Mouse (Mus musculus) MEL (cell line): ENCODE measurements around the gene Ptprk. TPM values are rescaled to one million over a fixed set of nuclear protein-coding genes. Genes with fewer than 3 reads are reported as not detected.

Source experiments
- DNase-seq: peaks from one replicate; pipeline ENCODE4 v3.0.0; 2011; ENCODE audit warnings: low read depth, low spot score
- H3K27ac ChIP-seq: 2 replicates; pipeline ENCODE4 v1.5.1; 2012; ENCODE audit warnings: low read depth, mild to moderate bottlenecking, control low read depth, low read length, moderate library complexity; ENCODE audit not compliant: control insufficient read depth
- H3K27me3 ChIP-seq, 2 experiments: fragments of 150-350 bp in 1 of 2; sonication (generic) in 1 of 2; 2 replicates each; pipeline ENCODE4 v1.6.1; 2012; ENCODE audit warnings: low read length in 2 of 2, mild to moderate bottlenecking in 2 of 2, improper control_type of control experiment in 1 of 2, moderate library complexity in 1 of 2; ENCODE audit not compliant: insufficient read depth in 2 of 2, control insufficient read depth in 1 of 2
- H3K36me3 ChIP-seq, 2 experiments: 2 replicates each; pipeline ENCODE4 v1.6.1; 2012 to 2014; ENCODE audit warnings: low read length in 2 of 2, improper control_type of control experiment in 1 of 2, inconsistent platforms in 1 of 2, mild to moderate bottlenecking in 1 of 2; ENCODE audit not compliant: insufficient read depth in 2 of 2, control insufficient read depth in 1 of 2
- H3K4me1 ChIP-seq, 2 experiments: fragments of 150-350 bp in 1 of 2; sonication (generic) in 1 of 2; 2 replicates each; pipeline ENCODE4 v1.6.1; 2012; ENCODE audit warnings: low read length in 2 of 2, improper control_type of control experiment in 1 of 2, mild to moderate bottlenecking in 1 of 2; ENCODE audit not compliant: insufficient read depth in 2 of 2, control insufficient read depth in 1 of 2
- H3K4me3 ChIP-seq, 2 experiments: fragments of 150-350 bp in 1 of 2; sonication (generic) in 1 of 2; 2 replicates each; pipeline ENCODE4 v1.5.1; 2012; ENCODE audit warnings: low read depth in 2 of 2, low read length in 2 of 2, mild to moderate bottlenecking in 2 of 2, moderate library complexity in 2 of 2, control low read depth in 1 of 2, improper control_type of control experiment in 1 of 2; ENCODE audit not compliant: control insufficient read depth in 1 of 2, insufficient read depth in 1 of 2
- H3K79me2 ChIP-seq: 2 replicates; pipeline ENCODE4 v1.6.1; 2012; ENCODE audit warnings: mild to moderate bottlenecking, low read length, moderate library complexity; ENCODE audit not compliant: control insufficient read depth, poor library complexity, insufficient read depth
- H3K9ac ChIP-seq: 2 replicates; pipeline ENCODE4 v1.6.1; 2012; ENCODE audit warnings: low read depth, mild to moderate bottlenecking, control low read depth, low read length, moderate library complexity; ENCODE audit not compliant: control insufficient read depth, poor library complexity, severe bottlenecking
- H3K9me3 ChIP-seq: fragments of 150-350 bp; sonication (generic); replicated peaks from 2 replicates; pipeline ENCODE4 v1.6.1; 2012; ENCODE audit warnings: mild to moderate bottlenecking, low read length, improper control_type of control experiment, moderate library complexity; ENCODE audit not compliant: insufficient read depth
- CHD1 ChIP-seq: IDR thresholded peaks from 2 replicates; pipeline ENCODE4 v1.6.1; 2012; ENCODE audit warnings: low read depth, mild to moderate bottlenecking, inconsistent platforms, low read length, improper control_type of control experiment
- CTCF ChIP-seq, 3 experiments: IDR thresholded peaks in 2 of 3; conservative IDR thresholded peaks in 1 of 3; 2 replicates each; pipeline ENCODE4 v1.5.1; 2011 to 2012; ENCODE audit warnings: low read length in 3 of 3, low read depth in 2 of 3, mild to moderate bottlenecking in 2 of 3, improper control_type of control experiment in 1 of 3, inconsistent platforms in 1 of 3, mixed read lengths in 1 of 3, moderate library complexity in 1 of 3; ENCODE audit not compliant: control insufficient read depth in 1 of 3, insufficient read depth in 1 of 3, poor library complexity in 1 of 3, severe bottlenecking in 1 of 3
- E2F4 ChIP-seq: IDR thresholded peaks from 2 replicates; pipeline ENCODE4 v1.6.1; 2011; ENCODE audit warnings: low read depth, low read length, improper control_type of control experiment, borderline replicate concordance
- EP300 ChIP-seq, 2 experiments: IDR thresholded peaks; 2 replicates each; pipeline ENCODE4 v1.6.1; 2011; ENCODE audit warnings: improper control_type of control experiment in 2 of 2, low read length in 2 of 2, low read depth in 1 of 2, mild to moderate bottlenecking in 1 of 2
- ETS1 ChIP-seq: IDR thresholded peaks from 2 replicates; pipeline ENCODE4 v1.6.1; 2012; ENCODE audit warnings: low read depth, mild to moderate bottlenecking, inconsistent platforms, low read length, improper control_type of control experiment, moderate library complexity
- HCFC1 ChIP-seq: IDR thresholded peaks from 2 replicates; pipeline ENCODE4 v1.6.1; 2012; ENCODE audit warnings: low read depth, mild to moderate bottlenecking, inconsistent platforms, low read length, improper control_type of control experiment, moderate library complexity
- MEF2A ChIP-seq: IDR thresholded peaks from 2 replicates; pipeline ENCODE4 v1.6.1; 2014; ENCODE audit warnings: low read depth, mild to moderate bottlenecking, inconsistent platforms, low read length, improper control_type of control experiment; ENCODE audit not compliant: poor library complexity, insufficient replicate concordance, severe bottlenecking; ENCODE audit errors: extremely low read depth
- MXI1 ChIP-seq: IDR thresholded peaks from 2 replicates; pipeline ENCODE4 v1.6.1; 2011; ENCODE audit warnings: mild to moderate bottlenecking, low read depth, low read length, improper control_type of control experiment
- MYB ChIP-seq: IDR thresholded peaks from 2 replicates; pipeline ENCODE4 v1.6.1; 2011; ENCODE audit warnings: mild to moderate bottlenecking, low read depth, low read length, improper control_type of control experiment
- MYC ChIP-seq: IDR thresholded peaks from 2 replicates; pipeline ENCODE4 v1.6.1; 2011; ENCODE audit warnings: low read depth, mild to moderate bottlenecking, low read length, improper control_type of control experiment, moderate library complexity
- POLR2A ChIP-seq, 2 experiments: IDR thresholded peaks; 2 replicates each; pipeline ENCODE4 v1.6.1; 2011 to 2012; ENCODE audit warnings: low read length in 2 of 2, mild to moderate bottlenecking in 2 of 2, control low read depth in 1 of 2, improper control_type of control experiment in 1 of 2, low read depth in 1 of 2, moderate library complexity in 1 of 2; ENCODE audit not compliant: control insufficient read depth in 1 of 2, insufficient read depth in 1 of 2, poor library complexity in 1 of 2
- POLR2AphosphoS5 ChIP-seq: IDR thresholded peaks from 2 replicates; pipeline ENCODE4 v1.6.1; 2012; ENCODE audit warnings: low read depth, borderline replicate concordance, mild to moderate bottlenecking, inconsistent platforms, low read length, moderate library complexity, mixed read lengths
- RAD21 ChIP-seq: IDR thresholded peaks from 2 replicates; pipeline ENCODE4 v1.6.1; 2011; ENCODE audit warnings: mild to moderate bottlenecking, low read depth, low read length, improper control_type of control experiment
- RCOR1 ChIP-seq: IDR thresholded peaks from 2 replicates; pipeline ENCODE4 v1.6.1; 2012; ENCODE audit warnings: low read depth, mild to moderate bottlenecking, inconsistent platforms, low read length, improper control_type of control experiment
- SIN3A ChIP-seq: IDR thresholded peaks from 2 replicates; pipeline ENCODE4 v1.6.1; 2012; ENCODE audit warnings: low read length, improper control_type of control experiment, inconsistent platforms
- TAL1 ChIP-seq: IDR thresholded peaks from 2 replicates; pipeline ENCODE4 v1.6.1; 2012; ENCODE audit warnings: mild to moderate bottlenecking, inconsistent platforms, low read length, moderate library complexity, mixed read lengths
- ZKSCAN1 ChIP-seq: IDR thresholded peaks from 2 replicates; pipeline ENCODE4 v1.6.1; 2012; ENCODE audit warnings: low read depth, mild to moderate bottlenecking, inconsistent platforms, low read length, improper control_type of control experiment, moderate library complexity
- ZMIZ1 ChIP-seq: IDR thresholded peaks from 2 replicates; pipeline ENCODE4 v1.6.1; 2012; ENCODE audit warnings: low read depth, mild to moderate bottlenecking, inconsistent platforms, low read length, improper control_type of control experiment, moderate library complexity
- ZNF384 ChIP-seq: IDR thresholded peaks from 2 replicates; pipeline ENCODE4 v1.6.1; 2012; ENCODE audit warnings: low read depth, mild to moderate bottlenecking, inconsistent platforms, low read length, improper control_type of control experiment
- polyA plus RNA-seq, 2 experiments: library from polyadenylated mRNA; stranded (reverse) in 1 of 2; unstranded in 1 of 2; fragments of >175 nt in 1 of 2; fragments of >200 nt in 1 of 2; gene quantifications; 2 replicates each; pipeline versions ENCODE4 v1.2.1 to v1.2.4; 2012; ENCODE audit warnings: low replicate concordance in 2 of 2, low read depth in 1 of 2; ENCODE audit not compliant: insufficient read length in 2 of 2, insufficient read depth in 1 of 2, missing spikeins in 1 of 2
- total RNA-seq: library from RNA; depleted of rRNA; stranded (reverse); fragments of 300-350 nt; gene quantifications from 2 replicates; pipeline ENCODE4 v1.2.3, GENCODE M21; 2012

Gene Ptprk
- total and polyA plus RNA-seq, 3 experiments = under 0.01 TPM; not detected in 2

- no peaks in the 10 kb centered on the region for H3K79me2 ChIP-seq
- no peak overlapping the region for H3K27ac ChIP-seq
- no peaks in the 10 kb centered on the region for H3K4me1 ChIP-seq
- no peaks in the 10 kb centered on the region for H3K36me3 ChIP-seq
- no peak overlapping the region for H3K4me3 ChIP-seq
- TF ChIP-seq MYB (no peak), POLR2A (IDR thresholded peaks at IDR 0.05; ENCODE audit: control insufficient read depth in 1 of 2, insufficient read depth in 1 of 2, low read depth in 1 of 2, low read length in 2 of 2, poor library complexity in 1 of 2) (no peak), MYC (no peak), MXI1 (no peak), ZKSCAN1 (no peak), MEF2A (no peak), POLR2AphosphoS5 (no peak), HCFC1 (no peak), E2F4 (no peak), ETS1 (no peak), ZNF384 (no peak), TAL1 (no peak), CHD1 (no peak), ZMIZ1 (no peak)
- no peak for DNase-seq
- no peaks in the 10 kb centered on the region for H3K27me3 ChIP-seq
- H3K9me3 ChIP-seq = no peaks in the 10 kb centered on the region
- no peak overlapping the region for H3K9ac ChIP-seq
Measured at GRCm38 (mm10) chr10:28184675-28185074, 110.1 kb downstream of the Ptprk start.

- no peak for DNase-seq
- no peaks in the 10 kb centered on the region for H3K9me3 ChIP-seq
- TF ChIP-seq RAD21 (no peak), RCOR1 (no peak), SIN3A (no peak), CTCF (IDR thresholded peaks at IDR 0.05 in 2 of 3, conservative IDR thresholded peaks at IDR 0.05 in 1 of 3; ENCODE audit: control insufficient read depth in 1 of 3, insufficient read depth in 1 of 3, low read depth in 2 of 3, low read length in 3 of 3, poor library complexity in 1 of 3, severe bottlenecking in 1 of 3) (no peak), MXI1 (no peak), EP300 (IDR thresholded peaks at IDR 0.05; ENCODE audit: low read depth in 1 of 2, low read length in 2 of 2) (no peak)
- H3K9ac ChIP-seq = no peak overlapping the region
- H3K36me3 ChIP-seq = no peaks in the 10 kb centered on the region
- H3K27me3 ChIP-seq = no peaks in the 10 kb centered on the region
- H3K4me1 ChIP-seq = no peaks in the 10 kb centered on the region
- H3K4me3 ChIP-seq = no peak overlapping the region
- no peak overlapping the region for H3K27ac ChIP-seq
- no peaks in the 10 kb centered on the region for H3K79me2 ChIP-seq
Measured at GRCm38 (mm10) chr10:28185326-28185725, 110.7 kb downstream of the Ptprk start.
